Mouse (Mus musculus): ENCODE measurements around the gene Mettl21c.

DNA sequence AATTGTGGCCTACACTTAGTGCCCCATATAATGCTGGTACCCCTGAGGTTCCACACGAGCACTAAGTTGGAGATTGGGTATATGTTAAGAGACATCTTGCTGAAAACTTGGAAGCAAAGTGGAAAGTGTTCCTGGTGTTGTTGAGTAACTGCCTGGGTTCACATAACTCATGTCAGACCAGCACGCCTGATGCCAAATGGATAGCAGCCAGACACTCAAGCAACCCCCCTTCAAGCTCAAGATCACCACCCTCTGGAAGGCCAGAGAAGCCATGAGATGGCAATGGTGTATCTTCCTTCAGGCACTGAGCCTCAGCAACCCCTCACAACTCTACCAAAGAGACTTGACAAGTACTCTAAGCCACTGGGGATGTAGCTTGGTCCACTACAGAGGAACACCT, 26.7 kb upstream of the Mettl21c start:
- TF ChIP-seq POLR2A (IDR thresholded peaks at IDR 0.05; ENCODE audit: borderline replicate concordance, insufficient read depth, low read length) (no peak), CTCF (IDR thresholded peaks at IDR 0.05; ENCODE audit: borderline replicate concordance, insufficient read depth, low read depth, low read length) (no peak)

All from cerebellum, adult 2 months (tissue).